Mouse (Mus musculus): ENCODE data around the gene Stk33. TPM values are rescaled to one million over a fixed set of nuclear protein-coding genes. Genes with fewer than 3 reads are reported as not detected.

Gene Stk33
- polyA plus RNA-seq, 1 experiment from 2014 or later, result 6.2 TPM

- ATAC-seq (ENCODE audit: low read depth) (peak; percentile 27; the same call in 1 of the 2 replicates), DNase-seq (ENCODE audit: low spot score) (peak; percentile 67)
- Histone ChIP-seq H3K36me3 (ENCODE audit: control insufficient read depth, insufficient read depth, low read length) (no peaks in the 10 kb centered on the region), H3K27me3 (replicated peaks; ENCODE audit: control insufficient read depth, insufficient read depth, low read length) (no peaks in the 10 kb centered on the region), H3K4me1 (ENCODE audit: control insufficient read depth, insufficient read depth, low read length) (peaks cover 9% of the 10 kb centered on the region; the same call in 1 of the 2 replicates), H3K4me2 (ENCODE audit: low read depth, low read length) (no peak overlapping the region), H3K9ac (ENCODE audit: low read depth, low read length) (no peak overlapping the region), H3K9me3 (ENCODE audit: control insufficient read depth, low read length) (no peaks in the 10 kb centered on the region), H3K4me3 (ENCODE audit: low read depth, low read length) (no peak overlapping the region), H3K27ac (replicated peaks; ENCODE audit: low read depth, low read length) (no peak overlapping the region)
- WGBS, result 68% methylated on average over 3 of the region's 3 CpGs
These were observed 162.3 kb downstream of the Stk33 start for GRCm38 (mm10) chr7:109276622-109277021.

DNA sequence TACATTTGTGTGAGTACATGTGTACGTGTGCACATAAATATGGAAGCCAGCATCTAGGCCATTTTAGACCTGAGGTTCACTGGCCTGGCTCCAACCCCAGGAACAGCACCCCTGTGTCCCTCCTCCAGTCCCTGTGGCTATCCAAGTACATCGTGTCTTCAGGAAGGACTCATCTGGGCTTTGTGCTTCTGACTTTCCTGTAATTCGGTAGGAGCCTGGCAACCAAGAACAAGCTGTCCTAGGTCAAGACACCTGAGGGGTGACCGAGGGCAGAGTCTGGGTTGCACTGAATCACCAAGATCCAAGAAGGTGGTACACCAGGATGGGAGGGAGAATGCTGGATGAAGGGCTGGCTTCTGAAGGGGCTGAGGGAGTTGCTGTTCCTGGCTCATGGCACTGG, 163.0 kb downstream of the Stk33 start:
- Histone ChIP-seq H3K4me1 (ENCODE audit: control insufficient read depth, insufficient read depth, low read length) (peaks cover 9% of the 10 kb centered on the region; the same call in 1 of the 2 replicates), H3K36me3 (ENCODE audit: control insufficient read depth, insufficient read depth, low read length) (no peaks in the 10 kb centered on the region), H3K9me3 (ENCODE audit: control insufficient read depth, low read length) (no peaks in the 10 kb centered on the region), H3K4me2 (ENCODE audit: low read depth, low read length) (no peak overlapping the region), H3K9ac (ENCODE audit: low read depth, low read length) (no peak overlapping the region), H3K4me3 (ENCODE audit: low read depth, low read length) (no peak overlapping the region), H3K27ac (replicated peaks; ENCODE audit: low read depth, low read length) (no peak overlapping the region), H3K27me3 (replicated peaks; ENCODE audit: control insufficient read depth, insufficient read depth, low read length) (no peaks in the 10 kb centered on the region)
- 72% methylated on average over 4 of the region's 4 CpGs for WGBS
- ATAC-seq (ENCODE audit: low read depth), result no peak
- DNase-seq (ENCODE audit: low spot score), result no peak

- no peak overlapping the region for H3K4me3 ChIP-seq (ENCODE audit: low read depth, low read length)
- H3K9ac ChIP-seq (ENCODE audit: low read depth, low read length), result no peak overlapping the region
- H3K36me3 ChIP-seq (ENCODE audit: control insufficient read depth, insufficient read depth, low read length), result no peaks in the 10 kb centered on the region
- 61% methylated on average over 3 of the region's 3 CpGs for WGBS
- H3K27ac ChIP-seq (replicated peaks; ENCODE audit: low read depth, low read length), result no peak overlapping the region
- no peak overlapping the region for H3K4me2 ChIP-seq (ENCODE audit: low read depth, low read length)
- peaks cover 9% of the 10 kb centered on the region; the same call in 1 of the 2 replicates for H3K4me1 ChIP-seq (ENCODE audit: control insufficient read depth, insufficient read depth, low read length)
- no peaks in the 10 kb centered on the region for H3K27me3 ChIP-seq (replicated peaks; ENCODE audit: control insufficient read depth, insufficient read depth, low read length)
- ATAC-seq (ENCODE audit: low read depth), result no peak
- H3K9me3 ChIP-seq (ENCODE audit: control insufficient read depth, low read length), result no peaks in the 10 kb centered on the region
- no peak for DNase-seq (ENCODE audit: low spot score)
These were observed 163.7 kb downstream of the Stk33 start for GRCm38 (mm10) chr7:109275151-109275550.

- H3K9me3 ChIP-seq (ENCODE audit: control insufficient read depth, low read length), result no peaks in the 10 kb centered on the region
- no peak overlapping the region for H3K9ac ChIP-seq (ENCODE audit: low read depth, low read length)
- H3K36me3 ChIP-seq (ENCODE audit: control insufficient read depth, insufficient read depth, low read length), result no peaks in the 10 kb centered on the region
- no peak for ATAC-seq (ENCODE audit: low read depth)
- H3K27ac ChIP-seq (replicated peaks; ENCODE audit: low read depth, low read length), result no peak overlapping the region
- no peaks in the 10 kb centered on the region for H3K27me3 ChIP-seq (replicated peaks; ENCODE audit: control insufficient read depth, insufficient read depth, low read length)
- H3K4me1 ChIP-seq (ENCODE audit: control insufficient read depth, insufficient read depth, low read length), result peaks cover 9% of the 10 kb centered on the region; the same call in 1 of the 2 replicates
- no peak overlapping the region for H3K4me3 ChIP-seq (ENCODE audit: low read depth, low read length)
- H3K4me2 ChIP-seq (ENCODE audit: low read depth, low read length), result no peak overlapping the region
- 46% methylated on average over 3 of the region's 3 CpGs for WGBS
- no peak for DNase-seq (ENCODE audit: low spot score)
These were observed 164.6 kb downstream of the Stk33 start for GRCm38 (mm10) chr7:109274289-109274688.

- 74% methylated on average over 4 of the region's 4 CpGs for WGBS
- no peak overlapping the region for H3K4me3 ChIP-seq (ENCODE audit: low read depth, low read length)
- H3K36me3 ChIP-seq (ENCODE audit: control insufficient read depth, insufficient read depth, low read length), result no peaks in the 10 kb centered on the region
- H3K9ac ChIP-seq (ENCODE audit: low read depth, low read length), result no peak overlapping the region
- ATAC-seq (ENCODE audit: low read depth) (no peak), DNase-seq (ENCODE audit: low spot score) (no peak)
- no peaks in the 10 kb centered on the region for H3K9me3 ChIP-seq (ENCODE audit: control insufficient read depth, low read length)
- no peak overlapping the region for H3K4me2 ChIP-seq (ENCODE audit: low read depth, low read length)
- H3K27ac ChIP-seq (replicated peaks; ENCODE audit: low read depth, low read length), result no peak overlapping the region
- H3K4me1 ChIP-seq (ENCODE audit: control insufficient read depth, insufficient read depth, low read length), result no peaks in the 10 kb centered on the region
- H3K27me3 ChIP-seq (replicated peaks; ENCODE audit: control insufficient read depth, insufficient read depth, low read length), result no peaks in the 10 kb centered on the region
These were observed 169.8 kb downstream of the Stk33 start for GRCm38 (mm10) chr7:109269046-109269445.

DNA sequence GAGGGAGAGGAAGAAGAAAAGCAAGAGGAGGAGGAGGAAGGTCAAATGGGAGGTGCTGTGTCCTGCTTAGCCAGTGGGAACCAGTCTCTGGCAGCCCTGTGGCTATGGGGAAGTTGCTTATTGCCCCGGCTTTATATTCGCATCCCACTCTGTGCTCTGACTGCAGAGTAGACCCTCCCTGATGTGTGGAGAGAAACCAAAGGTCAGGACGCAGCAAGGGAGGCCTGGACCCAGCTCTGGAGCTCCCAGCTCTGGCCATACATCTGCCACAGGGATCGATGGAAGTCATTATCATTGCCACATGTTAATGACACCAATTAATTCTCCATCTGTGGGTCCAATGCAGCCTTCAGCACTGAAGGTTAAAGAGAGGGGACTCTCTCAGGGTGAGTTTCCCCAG, 171.5 kb downstream of the Stk33 start:
- no peaks in the 10 kb centered on the region for H3K36me3 ChIP-seq (ENCODE audit: control insufficient read depth, insufficient read depth, low read length)
- no peak for DNase-seq (ENCODE audit: low spot score)
- no peaks in the 10 kb centered on the region for H3K9me3 ChIP-seq (ENCODE audit: control insufficient read depth, low read length)
- H3K9ac ChIP-seq (ENCODE audit: low read depth, low read length), result no peak overlapping the region
- H3K27me3 ChIP-seq (replicated peaks; ENCODE audit: control insufficient read depth, insufficient read depth, low read length), result no peaks in the 10 kb centered on the region
- no peak for ATAC-seq (ENCODE audit: low read depth)
- H3K4me3 ChIP-seq (ENCODE audit: low read depth, low read length), result no peak overlapping the region
- no peak overlapping the region for H3K27ac ChIP-seq (replicated peaks; ENCODE audit: low read depth, low read length)
- H3K4me2 ChIP-seq (ENCODE audit: low read depth, low read length), result no peak overlapping the region
- no peaks in the 10 kb centered on the region for H3K4me1 ChIP-seq (ENCODE audit: control insufficient read depth, insufficient read depth, low read length)
- WGBS, result 67% methylated on average over 4 of the region's 4 CpGs

DNA sequence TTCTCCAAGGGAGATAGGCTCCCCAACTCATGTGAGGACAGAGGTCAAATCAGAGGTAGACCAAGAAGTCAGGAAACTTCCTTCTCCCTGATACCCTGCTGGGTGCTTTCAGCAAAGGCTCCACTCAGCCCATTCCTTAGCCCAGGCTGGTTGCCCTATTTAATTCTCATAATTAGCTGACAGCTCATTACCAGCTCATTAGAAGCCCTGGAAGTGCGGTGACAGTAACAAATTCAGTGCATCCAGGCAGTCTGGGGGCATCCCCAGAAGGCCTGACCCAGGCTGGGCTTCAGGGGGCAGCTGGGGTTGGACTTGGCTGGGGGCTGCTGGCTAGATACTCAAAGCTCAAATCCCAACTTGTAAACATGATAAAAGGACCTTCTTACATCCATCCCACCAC, 172.7 kb downstream of the Stk33 start:
- H3K9ac ChIP-seq (ENCODE audit: low read depth, low read length), result no peak overlapping the region
- 70% methylated on average over 1 of the region's 1 CpGs for WGBS
- no peak for ATAC-seq (ENCODE audit: low read depth)
- no peaks in the 10 kb centered on the region for H3K9me3 ChIP-seq (ENCODE audit: control insufficient read depth, low read length)
- no peaks in the 10 kb centered on the region for H3K4me1 ChIP-seq (ENCODE audit: control insufficient read depth, insufficient read depth, low read length)
- no peaks in the 10 kb centered on the region for H3K27me3 ChIP-seq (replicated peaks; ENCODE audit: control insufficient read depth, insufficient read depth, low read length)
- no peak for DNase-seq (ENCODE audit: low spot score)
- no peak overlapping the region for H3K27ac ChIP-seq (replicated peaks; ENCODE audit: low read depth, low read length)
- H3K4me3 ChIP-seq (ENCODE audit: low read depth, low read length), result no peak overlapping the region
- no peak overlapping the region for H3K4me2 ChIP-seq (ENCODE audit: low read depth, low read length)
- no peaks in the 10 kb centered on the region for H3K36me3 ChIP-seq (ENCODE audit: control insufficient read depth, insufficient read depth, low read length)

DNA sequence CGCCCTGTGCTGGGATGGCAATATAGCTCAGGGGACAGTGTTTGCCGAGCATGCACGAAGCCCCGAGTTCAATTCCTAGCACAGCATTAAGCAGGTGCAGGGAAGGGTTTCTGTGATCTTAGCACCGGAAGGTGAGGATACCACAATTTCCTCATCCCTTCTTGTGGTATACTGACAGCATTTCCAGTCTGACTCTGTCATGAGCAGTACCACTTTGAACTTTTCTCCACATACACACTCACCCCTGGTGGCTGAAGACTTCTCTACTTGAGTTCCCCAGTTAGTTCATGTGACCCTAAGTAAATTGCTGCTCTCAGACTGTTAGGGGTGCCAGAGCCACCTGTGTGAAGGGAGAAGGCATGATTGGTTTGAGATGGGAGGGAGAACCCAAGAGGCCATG, 173.3 kb downstream of the Stk33 start:
- Histone ChIP-seq H3K4me3 (ENCODE audit: low read depth, low read length) (no peak overlapping the region), H3K27ac (replicated peaks; ENCODE audit: low read depth, low read length) (no peak overlapping the region), H3K36me3 (ENCODE audit: control insufficient read depth, insufficient read depth, low read length) (no peaks in the 10 kb centered on the region), H3K9ac (ENCODE audit: low read depth, low read length) (no peak overlapping the region), H3K27me3 (replicated peaks; ENCODE audit: control insufficient read depth, insufficient read depth, low read length) (no peaks in the 10 kb centered on the region), H3K4me1 (ENCODE audit: control insufficient read depth, insufficient read depth, low read length) (no peaks in the 10 kb centered on the region), H3K4me2 (ENCODE audit: low read depth, low read length) (no peak overlapping the region), H3K9me3 (ENCODE audit: control insufficient read depth, low read length) (no peaks in the 10 kb centered on the region)
- WGBS, result 85% methylated on average over 5 of the region's 5 CpGs
- DNase-seq (ENCODE audit: low spot score) (no peak), ATAC-seq (ENCODE audit: low read depth) (no peak)

GRCm38 (mm10) chr7:109255506-109256352, 183.2 kb downstream of the Stk33 start:
- Histone ChIP-seq H3K9me3 (ENCODE audit: control insufficient read depth, low read length) (no peaks in the 10 kb centered on the region), H3K4me3 (ENCODE audit: low read depth, low read length) (peak overlapping the region; percentile 8; the same call in 1 of the 2 replicates), H3K36me3 (ENCODE audit: control insufficient read depth, insufficient read depth, low read length) (no peaks in the 10 kb centered on the region), H3K27ac (replicated peaks; ENCODE audit: low read depth, low read length) (no peak overlapping the region), H3K9ac (ENCODE audit: low read depth, low read length) (peak overlapping the region; percentile 41; the same call in 1 of the 2 replicates), H3K4me1 (ENCODE audit: control insufficient read depth, insufficient read depth, low read length) (no peaks in the 10 kb centered on the region), H3K4me2 (ENCODE audit: low read depth, low read length) (peak overlapping the region; percentile 46), H3K27me3 (replicated peaks; ENCODE audit: control insufficient read depth, insufficient read depth, low read length) (no peaks in the 10 kb centered on the region)
- WGBS, result 21% methylated on average over 28 of the region's 28 CpGs
- ATAC-seq (ENCODE audit: low read depth) (peak; percentile 87), DNase-seq (ENCODE audit: low spot score) (peak; percentile 63)
